Mouse (Mus musculus) brain, adult 2 months (tissue): ENCODE data around the gene Erc1.
A peak's percentile ranks its signal among the peaks of the same experiment; 100 is the strongest.

Source experiments
- DNase-seq: peaks from one replicate; pipeline ENCODE4 v3.0.0; 2011; ENCODE audit warnings: low read depth, low spot score

Gene Erc1

GRCm38 (mm10) chr6:119526498-119526897 lies 321.5 kb downstream of the Erc1 start:
- DNase-seq: no peak

GRCm38 (mm10) chr6:119521931-119522391 lies 326.0 kb downstream of the Erc1 start:
- DNase-seq: no peak

GRCm38 (mm10) chr6:119521482-119521900 lies 326.5 kb downstream of the Erc1 start:
- peak; percentile 87 for DNase-seq
